In the genomic region with DNA sequence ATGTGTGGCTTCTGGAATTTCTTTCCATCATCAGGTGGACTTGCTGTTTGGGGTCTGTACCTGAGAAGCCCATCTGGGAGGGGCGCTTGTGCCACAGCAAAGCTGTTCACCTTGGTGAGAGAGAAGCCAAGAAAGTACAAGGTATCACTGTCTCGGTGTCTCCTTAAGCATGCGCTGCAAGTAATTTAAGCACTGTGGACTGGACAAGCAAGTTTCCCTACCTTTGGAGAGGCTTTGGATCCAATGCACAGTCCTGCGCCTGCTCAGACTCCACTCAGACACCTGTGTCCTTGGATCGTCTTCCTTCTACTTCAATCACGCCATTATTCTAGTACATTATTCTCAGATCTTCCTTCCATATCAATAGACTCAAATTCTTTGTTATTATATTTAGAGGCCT, we compare ENCODE assay signal across 33 mouse cellular contexts.
"Had no signal": no experiment of that assay in that cellular context is flagged by ENCODE, and none has a peak within 500 bp of the region (broad histone marks: within the 10 kb centered on the region; RNA-seq: fewer than 3 reads in every experiment).

No protein-coding gene starts in this region.

- H3K4me3 ChIP-seq: heart, embryonic 12.5 days; heart, embryonic 13.5 days; heart, embryonic 15.5 days; hindbrain, embryonic 10.5 days; hindbrain, embryonic 12.5 days; hindbrain, embryonic 13.5 days; hindbrain, embryonic 15.5 days; intestine, embryonic 15.5 days; kidney, embryonic 15.5 days; layer of hippocampus, adult 2 months; left cerebral cortex, adult 2 months had no signal

- H3K4me1 ChIP-seq: heart, embryonic 12.5 days; heart, embryonic 15.5 days; hindbrain, embryonic 12.5 days; intestine, embryonic 15.5 days; kidney, embryonic 15.5 days had no signal

- H3K4me2 ChIP-seq: heart, embryonic 12.5 days; heart, embryonic 13.5 days; heart, embryonic 15.5 days; hindbrain, embryonic 12.5 days; hindbrain, embryonic 13.5 days; hindbrain, embryonic 14.5 days; hindbrain, embryonic 15.5 days; intestine, embryonic 15.5 days; kidney, embryonic 15.5 days had no signal

- H3K27me3 ChIP-seq: heart, embryonic 12.5 days; heart, embryonic 13.5 days; heart, embryonic 15.5 days; hindbrain, embryonic 12.5 days; hindbrain, embryonic 13.5 days; hindbrain, embryonic 15.5 days; intestine, embryonic 15.5 days; kidney, embryonic 15.5 days had no signal

- DNase-seq: heart, postnatal 10 days; heart, postnatal 14 days; heart, postnatal 36 days; heart, postnatal 4 days; kidney, adult 11 months; kidney, adult 18-20 months; kidney, adult 2 months; kidney, adult 8-10 months; kidney, adult 9 months; kidney, postnatal 10 days; kidney, postnatal 14 days; kidney, postnatal 25 days; kidney, postnatal 36 days; kidney, postnatal 4 days; layer of hippocampus, adult 9-11 months; layer of hippocampus, postnatal 36 days had no signal

- H3K27ac ChIP-seq: heart, embryonic 13.5 days; heart, embryonic 15.5 days; hindbrain, embryonic 10.5 days; hindbrain, embryonic 12.5 days; hindbrain, embryonic 13.5 days; hindbrain, embryonic 14.5 days; hindbrain, embryonic 15.5 days; hindbrain, postnatal 0 days; intestine, embryonic 15.5 days; kidney, embryonic 15.5 days; kidney, postnatal 0 days; layer of hippocampus, adult 2 months; left cerebral cortex, adult 2 months had no signal

- H3K9me3 ChIP-seq: heart, embryonic 12.5 days; heart, embryonic 13.5 days; heart, embryonic 15.5 days; hindbrain, embryonic 10.5 days; hindbrain, embryonic 12.5 days; hindbrain, embryonic 13.5 days; hindbrain, embryonic 15.5 days; intestine, embryonic 15.5 days; kidney, embryonic 15.5 days had no signal

- ATAC-seq: hindbrain, embryonic 16.5 days; hindbrain, postnatal 0 days; inflammation-experienced regulatory T-cells, adult 6 months; intestine, embryonic 15.5 days; intestine, postnatal 0 days had no signal

- H3K36me3 ChIP-seq: heart, embryonic 12.5 days; heart, embryonic 13.5 days; heart, embryonic 15.5 days; hindbrain, embryonic 10.5 days; hindbrain, embryonic 12.5 days; hindbrain, embryonic 13.5 days; hindbrain, embryonic 15.5 days; intestine, embryonic 15.5 days; kidney, embryonic 15.5 days had no signal

- H3K9ac ChIP-seq: heart, embryonic 12.5 days; heart, embryonic 13.5 days; heart, embryonic 15.5 days; hindbrain, embryonic 12.5 days; hindbrain, embryonic 13.5 days; hindbrain, embryonic 14.5 days; hindbrain, embryonic 15.5 days; intestine, embryonic 15.5 days; kidney, embryonic 15.5 days had no signal
